Mouse (Mus musculus) ovary, postnatal 36 days (tissue): ENCODE measurements around the gene Pip5k1c.

ENCODE experiments used
- DNase-seq: peaks from one replicate; pipeline ENCODE4 v3.0.0; 2022; ENCODE audit warnings: low spot score, mixed read lengths

The Pip5k1c gene

DNA sequence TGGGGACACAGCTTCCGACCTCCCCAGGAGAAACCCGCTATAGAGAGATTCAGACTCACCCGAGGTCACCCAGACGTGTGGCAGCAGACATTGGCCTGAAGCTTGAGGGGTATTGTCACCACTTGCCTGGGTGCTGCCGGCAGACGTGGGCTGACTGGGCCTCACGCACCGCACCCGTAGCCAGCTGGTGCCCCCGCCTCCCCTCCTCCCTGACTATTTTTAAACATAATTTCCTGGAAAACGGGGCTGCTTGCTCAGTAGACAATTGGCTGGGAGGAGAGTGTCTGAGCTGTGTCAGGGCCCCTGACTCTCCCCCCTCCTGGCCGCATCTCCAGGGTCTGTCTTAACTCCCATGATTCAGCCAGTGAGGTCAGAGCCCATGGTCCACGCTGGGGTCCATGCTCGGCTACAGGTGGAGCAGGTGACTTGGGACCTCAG lies 10.0 kb downstream of the Pip5k1c start:
- DNase-seq = no peak

DNA sequence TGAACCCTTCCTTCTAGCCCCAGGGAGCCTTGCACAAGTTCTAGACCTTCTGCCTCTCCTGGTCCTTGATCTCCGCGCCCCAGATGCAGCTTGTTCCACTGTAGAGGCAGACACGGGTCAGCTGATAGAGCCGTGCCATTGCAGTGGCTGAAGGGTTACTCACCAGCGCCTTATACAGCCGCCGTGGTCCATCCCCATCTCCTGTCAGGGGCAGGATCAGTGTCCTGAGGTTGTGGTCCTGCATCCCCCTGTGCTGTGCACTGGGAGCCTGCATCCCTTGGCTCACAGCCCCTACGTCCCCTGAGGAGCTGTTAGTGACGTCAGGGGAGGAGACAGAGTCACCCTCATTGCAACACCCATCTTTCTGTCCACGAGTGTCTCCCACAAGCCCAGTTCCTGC lies 10.5 kb downstream of the Pip5k1c start:
- no peak for DNase-seq

DNA sequence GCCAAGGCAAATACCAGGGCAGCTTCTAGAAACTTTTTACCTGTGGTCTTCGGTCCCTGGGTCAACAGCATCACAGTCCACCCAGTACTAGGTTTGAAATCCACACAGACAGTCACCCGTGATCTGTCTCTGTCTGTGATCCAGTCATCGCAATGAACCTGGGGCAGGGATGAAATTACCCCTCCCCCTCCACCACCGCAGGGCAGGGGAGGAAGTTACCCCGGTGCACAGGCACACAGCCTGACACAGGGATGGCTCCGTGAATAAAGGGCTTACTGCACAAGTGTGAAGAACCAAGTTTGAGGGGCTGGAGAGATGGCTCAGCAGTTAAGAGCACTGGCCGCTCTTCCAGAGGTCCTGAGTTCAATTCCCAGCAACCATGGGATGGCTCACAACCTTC lies 11.0 kb downstream of the Pip5k1c start:
- DNase-seq = no peak

DNA sequence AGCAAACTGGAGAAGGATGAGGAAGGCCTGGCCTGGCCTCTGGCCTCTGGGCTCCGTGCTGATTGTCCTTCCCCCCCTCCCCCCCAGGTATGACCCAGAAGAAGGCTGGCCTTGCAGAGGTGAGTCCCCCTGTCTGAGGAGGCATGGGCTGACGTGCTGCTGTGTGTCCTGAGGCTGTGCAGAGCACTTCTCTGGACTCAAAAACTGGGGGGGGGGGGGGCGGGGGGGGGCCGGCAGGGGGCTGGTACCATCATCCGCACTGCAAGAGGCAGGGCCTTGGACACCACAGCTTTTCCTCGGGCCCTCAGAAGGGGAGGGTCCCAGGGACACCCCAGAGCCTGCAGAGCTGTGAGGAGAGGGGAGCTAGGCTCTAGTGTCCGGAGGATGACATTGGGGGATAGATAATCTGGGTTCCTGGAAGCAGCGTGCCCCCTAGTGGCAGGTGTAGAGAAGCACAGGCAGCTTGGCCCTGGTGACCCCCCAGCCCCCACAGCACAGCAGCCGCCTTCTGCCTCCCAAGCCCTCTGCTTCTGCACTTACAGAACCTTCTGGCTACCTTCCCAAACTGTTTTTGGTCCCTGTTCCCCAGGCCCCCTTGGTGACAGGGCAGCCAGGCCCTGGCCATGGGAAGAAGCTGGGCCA lies 12.0 kb downstream of the Pip5k1c start:
- no peak for DNase-seq

DNA sequence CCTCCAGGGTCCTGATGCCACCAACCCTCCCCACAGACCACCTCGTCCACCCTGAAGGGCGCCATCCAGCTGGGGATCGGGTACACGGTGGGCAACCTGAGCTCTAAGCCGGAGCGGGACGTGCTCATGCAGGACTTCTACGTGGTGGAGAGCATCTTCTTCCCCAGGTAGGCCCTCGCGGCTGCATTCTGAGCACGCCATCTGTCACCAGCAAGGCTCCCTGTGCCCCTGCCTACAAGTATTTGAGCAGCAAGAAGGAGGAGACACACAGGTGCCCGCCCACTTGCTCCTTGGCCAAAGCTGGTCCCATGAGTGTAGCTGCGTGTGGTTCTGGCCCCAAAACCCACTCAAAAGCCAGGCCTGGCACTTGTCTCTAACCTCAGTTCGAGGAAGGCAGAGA lies 12.9 kb downstream of the Pip5k1c start:
- no peak for DNase-seq

DNA sequence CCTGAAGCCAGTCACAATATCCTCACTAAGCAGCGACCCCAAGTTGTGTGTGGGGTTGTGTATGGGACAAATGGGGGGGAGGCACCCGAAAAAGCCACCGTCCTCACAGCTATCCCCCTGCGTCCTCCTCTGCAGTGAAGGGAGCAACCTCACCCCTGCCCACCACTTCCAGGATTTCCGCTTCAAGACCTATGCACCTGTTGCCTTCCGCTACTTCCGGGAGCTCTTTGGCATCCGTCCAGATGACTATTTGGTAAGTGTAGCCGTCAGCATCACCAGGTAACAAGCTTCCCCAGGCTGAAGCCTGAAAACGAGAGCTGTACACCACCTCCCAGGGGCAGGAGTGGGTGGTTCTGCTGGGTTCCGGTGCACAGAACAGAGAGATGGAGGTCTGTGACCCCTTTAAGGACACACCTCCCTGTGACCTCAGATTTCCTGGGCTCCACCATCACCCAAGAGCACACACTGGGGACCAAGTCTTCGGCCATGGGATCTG lies 13.5 kb downstream of the Pip5k1c start:
- no peak for DNase-seq

DNA sequence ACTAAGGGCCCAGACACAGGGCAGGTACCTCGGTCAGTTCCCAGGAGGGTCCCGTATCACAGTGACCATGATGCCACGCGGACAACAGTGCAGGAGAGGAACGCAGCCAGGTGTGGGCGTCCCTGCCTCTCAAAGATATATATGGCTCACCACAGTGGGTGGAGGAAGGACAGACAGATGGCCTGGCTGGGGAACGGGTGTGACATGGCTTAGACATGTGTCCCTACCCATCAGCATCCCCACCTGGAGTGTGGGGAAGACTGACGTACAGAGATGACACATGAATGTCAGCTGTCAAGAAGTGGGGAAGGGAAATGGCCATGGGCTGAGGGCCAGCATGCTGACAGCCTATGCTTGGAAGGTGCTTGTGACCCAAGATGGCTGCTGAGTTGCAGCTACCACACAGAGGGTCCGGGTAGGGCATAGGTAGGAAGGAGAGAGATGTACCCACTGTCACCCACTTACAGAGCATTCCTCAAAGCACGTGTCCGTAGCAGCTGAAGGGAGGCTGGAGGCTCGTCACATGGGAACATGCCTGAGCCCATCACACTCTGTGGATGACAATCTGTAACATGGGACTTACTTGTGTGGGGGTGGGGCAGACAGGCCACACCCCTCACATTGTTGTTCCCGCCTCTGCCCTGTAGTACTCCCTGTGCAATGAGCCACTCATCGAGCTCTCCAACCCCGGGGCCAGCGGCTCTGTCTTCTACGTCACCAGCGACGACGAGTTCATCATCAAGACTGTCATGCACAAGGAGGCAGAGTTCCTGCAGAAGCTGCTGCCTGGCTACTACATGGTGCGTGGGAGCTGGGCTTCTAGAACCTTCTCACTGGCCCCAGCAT lies 14.3 kb downstream of the Pip5k1c start:
- no peak for DNase-seq

DNA sequence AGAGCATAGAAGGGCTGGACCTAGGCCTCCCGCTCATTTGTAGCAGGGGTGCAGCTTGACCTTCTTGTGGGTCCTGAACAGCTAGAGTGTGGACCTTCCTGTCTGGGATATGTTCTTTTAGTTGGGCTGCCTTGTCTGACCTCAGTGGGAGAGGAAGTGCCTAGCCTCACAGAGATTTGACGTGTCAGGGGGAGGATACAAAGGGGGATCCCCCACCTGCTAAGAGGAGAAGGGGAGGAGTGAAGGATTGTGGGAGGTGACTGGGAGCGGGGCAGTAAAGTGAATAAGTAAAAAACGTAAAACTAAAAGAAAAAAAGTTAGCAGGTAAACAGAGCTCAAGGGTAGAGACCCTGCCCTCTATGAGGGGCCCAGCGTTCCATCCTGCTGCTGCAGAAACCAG lies 16.8 kb downstream of the Pip5k1c start:
- DNase-seq = no peak

DNA sequence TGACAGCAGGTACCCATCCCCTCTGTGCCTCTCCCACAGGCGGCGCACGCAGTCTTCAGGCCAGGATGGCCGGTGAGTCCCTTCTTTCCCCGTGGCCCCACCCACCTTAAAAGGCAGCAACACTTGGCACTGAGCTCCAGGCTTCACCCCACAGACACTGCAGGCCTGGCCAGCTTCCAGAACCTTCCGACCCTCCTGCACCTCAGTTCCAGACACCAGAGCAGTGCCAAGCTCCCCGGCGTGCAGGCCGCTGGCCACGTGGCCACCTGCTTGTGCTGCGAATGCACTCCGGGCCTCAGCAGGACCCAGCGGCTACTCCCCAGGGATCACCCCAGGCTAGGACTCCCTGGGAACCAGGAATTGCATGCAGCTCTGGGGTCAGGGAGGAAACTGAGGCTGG lies 20.8 kb downstream of the Pip5k1c start:
- DNase-seq = no peak

DNA sequence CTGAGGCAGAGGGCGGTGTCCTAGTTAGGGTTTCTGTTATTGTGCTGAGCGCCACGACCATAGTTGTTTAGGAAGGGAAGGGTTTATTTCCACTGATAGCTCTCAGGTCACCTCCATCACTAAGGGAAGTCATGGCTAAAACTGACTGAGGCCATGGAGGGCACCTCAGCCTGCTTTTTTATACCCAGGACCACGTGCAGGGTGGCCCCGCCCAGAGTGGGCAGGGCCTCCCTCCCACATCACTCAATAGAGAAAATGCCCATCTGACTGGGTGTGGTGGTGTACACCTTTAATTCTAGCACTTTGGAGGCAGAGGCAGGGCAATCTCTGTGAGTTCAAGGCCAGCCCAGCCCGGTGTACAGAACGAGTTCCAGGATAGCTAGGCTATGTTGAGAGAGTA lies 21.4 kb downstream of the Pip5k1c start:
- no peak for DNase-seq

DNA sequence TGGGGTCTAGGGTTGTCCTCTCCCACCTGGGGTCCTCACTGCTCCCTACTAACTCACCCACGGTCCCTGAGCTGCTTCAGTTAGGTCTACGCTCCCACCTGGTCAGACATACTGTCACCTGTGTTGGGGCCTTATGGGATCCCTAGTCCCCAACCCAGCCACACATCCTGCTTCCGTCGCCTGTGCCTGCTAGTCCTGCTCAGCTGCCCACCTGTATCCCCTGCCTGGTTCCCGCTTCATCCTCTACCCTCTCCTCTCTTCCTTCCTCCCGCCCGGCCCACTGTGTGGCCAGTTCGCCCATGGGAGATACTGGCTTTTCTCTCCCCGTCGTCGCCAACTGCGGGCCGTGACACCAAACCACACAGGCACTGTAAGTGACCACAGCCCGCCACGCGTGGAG lies 22.8 kb downstream of the Pip5k1c start:
- no peak for DNase-seq

DNA sequence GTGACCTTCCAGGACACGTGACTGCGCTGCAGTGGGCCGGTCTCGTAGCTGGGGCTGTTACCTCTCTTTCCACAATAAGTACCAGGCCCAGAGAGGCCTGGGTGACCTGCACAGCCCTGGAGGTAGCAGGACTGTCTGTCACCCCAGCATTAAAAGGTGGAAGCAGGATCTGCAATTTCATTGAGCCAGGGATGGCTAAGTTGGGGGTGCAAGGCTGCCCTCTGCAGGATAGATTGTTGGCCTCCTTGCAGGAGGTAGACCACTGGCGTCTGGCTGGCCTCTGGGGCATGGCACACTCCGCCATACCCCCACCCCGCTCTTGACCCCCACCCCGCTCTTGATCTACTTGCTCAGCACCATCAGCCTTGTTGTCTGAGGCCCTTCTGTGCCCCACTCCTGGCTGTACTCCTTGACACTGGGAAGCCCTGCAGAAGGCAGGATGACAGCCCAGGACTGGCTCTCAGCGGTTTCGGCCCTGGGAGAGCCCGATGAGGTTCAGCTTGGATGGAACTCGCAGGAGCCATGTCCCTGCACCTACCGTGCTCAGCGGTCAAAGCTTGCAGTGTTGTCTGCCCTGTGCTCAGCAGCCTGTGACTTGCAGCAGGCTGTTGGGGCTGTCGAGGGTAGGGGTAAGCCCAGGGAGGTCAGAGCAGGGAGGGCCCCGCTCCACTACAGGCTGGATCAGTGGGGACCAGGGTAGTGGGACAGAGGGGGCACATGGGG lies 23.7 kb downstream of the Pip5k1c start:
- DNase-seq = no peak

DNA sequence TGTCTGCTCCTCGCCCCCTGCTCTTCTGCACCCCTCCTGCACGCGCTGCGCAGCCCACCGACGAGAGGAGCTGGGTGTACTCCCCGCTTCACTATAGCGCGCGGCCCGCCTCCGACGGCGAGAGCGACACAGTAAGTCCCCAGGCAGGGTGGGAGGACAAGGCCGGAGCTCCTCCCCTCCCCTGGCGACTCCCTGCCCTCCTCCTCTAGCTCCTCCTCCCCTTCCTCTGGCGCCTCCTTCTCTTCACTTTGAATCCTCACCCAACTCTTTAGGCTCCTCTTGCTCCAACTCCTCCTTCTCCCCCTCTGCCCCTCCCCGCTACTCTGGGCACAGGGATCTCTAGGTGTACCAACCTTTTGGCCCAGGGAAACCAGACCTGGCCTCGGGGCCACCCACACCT lies 24.5 kb downstream of the Pip5k1c start:
- peak; percentile 65 for DNase-seq

DNA sequence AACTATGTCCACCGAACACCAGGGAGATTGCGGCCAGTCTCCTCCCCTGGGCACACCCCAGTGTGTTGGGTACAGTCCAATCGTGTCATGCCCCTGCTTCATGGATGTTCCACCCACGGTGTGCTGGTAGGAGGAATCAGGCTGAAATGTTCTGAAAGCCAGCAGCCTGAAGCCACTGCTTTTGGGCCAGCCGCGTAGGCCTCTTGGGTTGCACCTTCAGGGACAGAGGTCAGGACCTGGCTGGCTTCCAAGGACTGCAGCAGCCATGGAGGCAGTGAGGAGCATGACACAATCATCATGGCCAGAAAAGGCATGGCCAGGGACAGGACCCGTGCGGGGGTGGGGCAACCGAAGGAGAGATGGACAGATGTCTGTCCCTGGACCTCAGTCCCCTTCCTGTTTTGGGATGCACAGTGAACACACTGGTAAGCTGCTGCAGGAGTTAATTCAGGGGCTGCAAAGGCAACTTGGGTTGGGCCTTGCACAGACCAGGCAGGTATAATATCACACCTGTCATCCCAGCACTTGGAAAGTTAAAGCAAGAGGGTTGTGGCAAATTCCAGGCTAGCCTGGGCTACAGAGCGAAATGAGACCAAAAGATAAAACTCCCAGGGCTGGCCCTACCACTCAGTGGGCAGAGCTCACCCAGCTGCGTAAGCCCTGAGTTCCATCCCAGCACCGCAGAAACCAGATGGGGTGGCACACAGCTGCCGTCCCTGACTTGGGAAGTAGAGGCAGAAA lies 26.0 kb downstream of the Pip5k1c start:
- peak; percentile 57 for DNase-seq

DNA sequence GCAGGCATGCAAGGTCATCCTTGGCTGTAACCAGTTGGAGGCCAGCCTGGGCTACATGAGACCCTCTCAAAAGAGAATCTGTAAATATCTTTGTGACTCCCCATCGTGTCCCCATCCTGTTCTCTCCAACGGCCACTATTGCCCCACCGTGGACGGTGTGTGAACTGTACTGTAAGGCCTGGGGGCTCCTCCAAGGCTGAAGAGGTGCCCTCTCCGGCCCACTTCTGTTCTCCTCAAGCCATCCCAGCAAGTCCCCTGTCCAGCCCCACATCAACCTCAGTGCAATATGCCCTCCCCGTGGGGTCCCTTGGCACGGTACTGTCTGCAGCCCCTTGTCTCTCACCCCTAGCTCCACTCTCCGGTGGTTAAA lies 26.6 kb downstream of the Pip5k1c start:
- no peak for DNase-seq

DNA sequence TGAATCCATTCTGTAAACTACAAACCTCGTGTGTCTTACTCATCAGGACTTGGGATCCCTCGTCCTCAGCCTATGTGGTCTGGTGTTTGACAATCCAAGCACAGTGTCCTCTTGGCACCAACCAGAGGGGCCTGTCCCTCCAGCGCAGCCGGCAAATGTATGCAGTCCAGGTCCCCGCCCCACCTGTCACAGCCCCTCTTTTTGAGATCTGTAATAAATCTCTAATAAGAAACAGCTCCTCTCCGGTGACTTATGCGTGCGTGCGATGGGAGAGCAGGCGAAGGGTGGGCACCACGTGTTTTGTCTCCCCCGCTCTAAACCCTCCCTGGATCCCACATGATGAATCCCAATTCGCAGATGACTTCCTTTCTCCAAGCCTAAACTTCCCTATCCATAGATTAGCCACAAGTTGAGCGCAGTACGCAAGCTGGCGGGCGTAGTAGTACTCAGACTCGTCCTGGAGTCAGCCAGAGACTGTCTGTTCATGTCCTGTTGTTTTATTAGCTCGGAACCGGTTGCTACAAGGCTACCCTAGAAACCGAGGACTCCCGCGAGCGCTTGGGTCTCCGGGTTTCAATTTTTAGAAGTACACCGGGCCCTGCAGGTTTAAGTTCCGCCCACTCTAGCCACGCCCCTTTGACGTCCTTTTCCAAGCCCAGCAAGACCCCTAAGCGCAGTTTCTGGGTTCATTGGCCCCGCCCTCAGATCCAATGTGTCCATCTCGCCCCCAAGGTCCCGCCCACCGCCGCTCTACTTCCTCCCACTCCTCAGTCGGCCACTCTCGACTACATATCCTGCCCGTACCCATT lies 27.2 kb downstream of the Pip5k1c start:
- peak; percentile 96 for DNase-seq

DNA sequence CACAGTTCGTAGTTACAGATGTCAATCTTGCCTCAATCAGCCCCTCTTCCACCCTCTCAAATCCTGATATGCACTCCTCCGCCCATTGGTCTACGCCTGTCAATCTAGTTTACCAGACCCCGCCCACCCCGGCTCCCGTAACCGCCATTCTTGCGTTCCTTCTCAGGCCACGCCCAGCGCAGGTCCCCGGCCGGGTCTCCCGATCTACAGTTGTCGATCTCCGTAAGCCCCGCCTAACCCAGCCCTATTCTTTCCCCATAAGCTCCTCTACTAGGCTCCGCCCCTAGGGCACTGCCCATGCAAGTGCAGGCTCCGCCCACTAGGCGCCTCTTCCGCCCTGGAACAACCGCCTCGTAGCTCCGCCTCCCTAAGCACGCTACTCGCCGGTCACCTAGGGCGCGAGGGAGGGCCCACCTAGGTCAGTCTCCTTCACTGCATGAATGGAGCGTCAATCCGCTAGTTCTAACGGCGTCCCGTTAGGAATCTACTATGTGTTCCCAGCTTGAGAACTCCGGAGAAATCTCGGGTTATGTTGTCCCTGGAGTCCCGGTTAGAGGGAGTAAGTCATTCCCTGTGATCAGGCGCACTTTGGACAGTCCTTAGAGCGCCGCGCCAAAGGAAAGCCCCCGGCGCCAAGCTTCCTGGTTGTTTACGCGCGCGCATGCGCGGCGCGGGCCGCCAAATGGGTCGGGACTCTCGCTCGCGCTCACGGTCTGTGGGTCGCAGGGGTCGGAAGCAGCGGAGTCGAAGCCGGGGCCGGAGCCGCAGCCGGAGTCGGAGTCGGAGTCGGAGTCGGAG lies 28.0 kb downstream of the Pip5k1c start, which contains the start of gene Cactin:
TSS of gene Cactin (plus strand) at position 554 of the 798 bp plus-strand sequence.
- peak; percentile 99 for DNase-seq

DNA sequence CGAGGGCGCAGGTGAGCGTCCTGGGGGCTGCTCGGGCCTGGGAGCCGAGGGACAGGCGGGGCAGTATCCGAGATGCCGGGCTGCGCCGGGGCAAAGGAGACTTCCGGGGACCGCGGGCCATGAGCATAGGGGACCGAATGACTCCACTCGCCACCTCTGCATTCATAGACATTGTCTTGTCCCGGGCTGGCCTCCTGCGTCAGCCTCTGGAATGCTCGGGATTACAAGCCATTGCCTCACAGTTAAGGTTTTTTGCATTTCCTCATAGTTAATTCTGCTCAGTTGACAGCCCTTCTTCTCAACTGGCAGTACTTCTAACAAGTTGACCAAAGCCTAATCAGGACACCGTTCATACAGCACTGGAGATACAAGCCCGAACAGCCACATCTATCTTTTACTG lies 28.7 kb downstream of the Pip5k1c start:
- DNase-seq = no peak

DNA sequence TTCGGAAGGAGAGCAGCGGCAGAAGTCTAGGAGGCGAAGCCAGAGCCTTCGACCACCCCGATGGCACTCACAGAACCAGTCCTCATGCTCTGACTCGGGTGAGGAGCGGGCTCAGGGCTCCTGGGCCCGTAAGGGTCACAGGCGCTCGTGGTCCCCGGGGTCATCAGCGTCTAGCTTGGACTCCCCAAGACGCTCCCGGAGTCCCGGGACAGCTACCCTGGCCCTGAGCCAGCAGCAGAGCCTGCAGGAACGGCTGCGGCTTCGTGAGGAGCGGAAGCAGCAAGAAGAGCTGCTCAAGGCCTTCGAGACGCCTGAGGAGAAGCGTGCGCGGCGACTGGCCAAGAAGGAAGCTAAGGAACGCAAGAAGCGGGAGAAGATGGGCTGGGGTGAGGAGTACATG lies 29.7 kb downstream of the Pip5k1c start:
- no peak for DNase-seq

DNA sequence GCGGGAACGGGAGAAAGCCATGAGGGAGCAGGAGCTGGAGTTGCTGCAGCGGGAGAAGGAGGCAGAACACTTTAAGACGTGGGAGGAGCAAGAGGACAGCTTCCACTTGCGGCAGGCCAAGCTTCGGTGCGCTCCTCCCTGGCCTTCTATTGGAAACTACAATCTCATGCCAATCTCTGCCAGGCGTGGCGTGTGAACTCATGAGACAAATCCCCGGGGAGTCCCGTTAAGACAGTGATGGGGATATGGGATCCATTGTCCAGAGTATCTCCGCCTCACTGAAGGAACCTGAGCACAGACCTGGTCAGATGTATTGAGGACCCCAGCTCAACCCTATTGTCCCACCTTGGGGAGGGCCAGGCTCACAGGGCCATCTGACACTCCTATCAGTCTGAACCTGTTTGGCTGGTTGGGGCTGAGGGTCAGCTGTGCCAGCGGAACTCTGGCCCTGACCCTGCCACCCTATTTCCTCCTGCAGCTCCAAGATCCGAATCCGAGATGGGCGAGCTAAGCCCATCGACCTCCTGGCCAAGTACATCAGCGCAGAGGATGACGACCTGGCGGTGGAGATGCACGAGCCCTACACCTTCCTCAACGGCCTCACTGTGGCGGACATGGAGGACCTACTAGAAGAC lies 30.5 kb downstream of the Pip5k1c start:
- no peak for DNase-seq
